ENCODE assay signal across 7 mouse cellular contexts in genomic region chr12:100725458-100725786, GRCm38 (mm10). TPM values are rescaled to one million over a fixed set of nuclear protein-coding genes. Genes with fewer than 3 reads are reported as not detected.
DNase-seq lines count a peak whose midpoint lies in the region; ATAC-seq and TF ChIP-seq lines count a peak whose summit lies in the region.

No protein-coding gene starts in this region.

- H3K4me2 ChIP-seq in lung, postnatal 0 days (replicated peaks; ENCODE audit: low read depth, low read length) = peak overlapping the region; percentile 90
- peak overlapping the region; percentile 82 for H3K4me2 ChIP-seq in forebrain, embryonic 12.5 days
- H3K4me2 ChIP-seq in limb, embryonic 14.5 days (replicated peaks; ENCODE audit: low read depth, low read length, severe bottlenecking) = peak overlapping the region; percentile 58
- H3K4me2 ChIP-seq in stomach, embryonic 15.5 days = peak overlapping the region; percentile 68

- no peaks in the 10 kb centered on the region for H3K36me3 ChIP-seq in lung, postnatal 0 days (ENCODE audit: insufficient read depth, low read length)
- no peaks in the 10 kb centered on the region for H3K36me3 ChIP-seq in forebrain, embryonic 12.5 days (replicated peaks)
- H3K36me3 ChIP-seq in limb, embryonic 14.5 days (ENCODE audit: control insufficient read depth, insufficient read depth, low read length) = no peaks in the 10 kb centered on the region
- no peaks in the 10 kb centered on the region for H3K36me3 ChIP-seq in stomach, embryonic 15.5 days

- no peak for TF ChIP-seq EP300 in lung, postnatal 0 days (IDR thresholded peaks at IDR 0.05)

- no peak for TF ChIP-seq CTCF in lung, postnatal 0 days (IDR thresholded peaks at IDR 0.05)

- no peaks in the 10 kb centered on the region; the same call in 1 of the 2 replicates for H3K4me1 ChIP-seq in lung, postnatal 0 days (ENCODE audit: insufficient read depth, low read depth, low read length)
- peaks cover 17% of the 10 kb centered on the region for H3K4me1 ChIP-seq in forebrain, embryonic 12.5 days
- peaks cover 7% of the 10 kb centered on the region; the same call in 1 of the 2 replicates for H3K4me1 ChIP-seq in limb, embryonic 14.5 days (ENCODE audit: control insufficient read depth, insufficient read depth, low read length)
- no peaks in the 10 kb centered on the region; the same call in 1 of the 2 replicates for H3K4me1 ChIP-seq in stomach, embryonic 15.5 days

- ATAC-seq in lung, postnatal 0 days = no peak
- no peak for ATAC-seq in forebrain, embryonic 12.5 days (ENCODE audit: low FRiP score)
- ATAC-seq in limb, embryonic 14.5 days (ENCODE audit: low FRiP score, low read depth) = no peak
- ATAC-seq in stomach, embryonic 15.5 days (ENCODE audit: insufficient read depth, low FRiP score, low read depth) = no peak

- TF ChIP-seq POLR2A in limb, embryonic 14.5 days (IDR thresholded peaks at IDR 0.05; ENCODE audit: borderline replicate concordance, extremely low read depth, insufficient read depth, insufficient read length) = no peak

- peak overlapping the region; percentile 80 for H3K4me3 ChIP-seq in lung, postnatal 0 days (ENCODE audit: low read depth, low read length)
- H3K4me3 ChIP-seq in forebrain, embryonic 12.5 days (replicated peaks) = peak overlapping the region; percentile 67
- peak overlapping the region; percentile 78 for H3K4me3 ChIP-seq in limb, embryonic 14.5 days (replicated peaks; ENCODE audit: low read length)
- peak overlapping the region; percentile 88 for H3K4me3 ChIP-seq in stomach, embryonic 15.5 days (replicated peaks)

- no peak for DNase-seq in lung, postnatal 0 days (ENCODE audit: low spot score)
- DNase-seq in lung, postnatal 14 days = no peak
- DNase-seq in limb, embryonic 14.5 days (ENCODE audit: low spot score) = no peak
- no peak for DNase-seq in gastrocnemius, postnatal 25 days
- DNase-seq in ovary, postnatal 14 days (ENCODE audit: low spot score) = no peak

- no peaks in the 10 kb centered on the region for H3K9me3 ChIP-seq in lung, postnatal 0 days (ENCODE audit: low read length)
- H3K9me3 ChIP-seq in forebrain, embryonic 12.5 days = no peaks in the 10 kb centered on the region
- H3K9me3 ChIP-seq in limb, embryonic 14.5 days (ENCODE audit: control insufficient read depth, low read length) = no peaks in the 10 kb centered on the region
- H3K9me3 ChIP-seq in stomach, embryonic 15.5 days = no peaks in the 10 kb centered on the region

- 3% methylated on average over 17 of the region's 17 CpGs for WGBS in lung, postnatal 0 days
- WGBS in forebrain, embryonic 12.5 days = 7% methylated on average over 17 of the region's 17 CpGs
- WGBS in limb, embryonic 14.5 days = 5% methylated on average over 17 of the region's 17 CpGs
- WGBS in stomach, embryonic 15.5 days = 7% methylated on average over 17 of the region's 17 CpGs

- H3K9ac ChIP-seq in lung, postnatal 0 days (replicated peaks; ENCODE audit: low read depth) = no peak overlapping the region
- no peak overlapping the region for H3K9ac ChIP-seq in forebrain, embryonic 12.5 days
- no peak overlapping the region for H3K9ac ChIP-seq in limb, embryonic 14.5 days (ENCODE audit: low read depth, low read length, severe bottlenecking)
- no peak overlapping the region for H3K9ac ChIP-seq in stomach, embryonic 15.5 days

- no peaks in the 10 kb centered on the region for H3K27me3 ChIP-seq in lung, postnatal 0 days (replicated peaks; ENCODE audit: insufficient read depth, low read length)
- H3K27me3 ChIP-seq in forebrain, embryonic 12.5 days = no peaks in the 10 kb centered on the region
- no peaks in the 10 kb centered on the region for H3K27me3 ChIP-seq in limb, embryonic 14.5 days (ENCODE audit: control insufficient read depth, insufficient read depth, low read length)
- H3K27me3 ChIP-seq in stomach, embryonic 15.5 days (replicated peaks) = no peaks in the 10 kb centered on the region

- H3K27ac ChIP-seq in lung, postnatal 0 days (ENCODE audit: low read length) = no peak overlapping the region
- no peak overlapping the region for H3K27ac ChIP-seq in forebrain, embryonic 12.5 days
- H3K27ac ChIP-seq in limb, embryonic 14.5 days (replicated peaks; ENCODE audit: low read depth, low read length) = no peak overlapping the region
- H3K27ac ChIP-seq in stomach, embryonic 15.5 days = no peak overlapping the region

RNA-seq across cellular contexts. Expression of gene Rps6ka5, which starts 1.4 kb away (rescaled TPM):
- polyA plus RNA-seq in lung, postnatal 0 days (2015; fragmentation: Nextera tagmentation; extraction: Ambion mirVana) = 2.3 and 2.7 TPM in 2 replicates
- polyA plus RNA-seq in forebrain, embryonic 12.5 days (2016; fragmentation: Nextera tagmentation; extraction: Ambion mirVana) = 6.4 and 6.5 TPM in 2 replicates
- 5.1 and 5.7 TPM in 2 replicates for polyA plus RNA-seq in limb, embryonic 14.5 days (2012; rRNA removed)
- polyA plus RNA-seq in limb, embryonic 14.5 days (2014; fragmentation: Nextera tagmentation; extraction: Ambion mirVana) = 4.4 and 5.5 TPM in 2 replicates
- 3.6 and 4.2 TPM in 2 replicates for polyA plus RNA-seq in stomach, embryonic 15.5 days (2015; fragmentation: Nextera tagmentation; extraction: Ambion mirVana)
- total RNA-seq in gastrocnemius, postnatal 25 days (2021) = 1 to 10 TPM; 9.5 to 9.8 TPM

RNA-seq across cellular contexts. Expression of gene Dglucy, which starts 53.4 kb away (rescaled TPM):
- polyA plus RNA-seq in lung, postnatal 0 days (2015; fragmentation: Nextera tagmentation; extraction: Ambion mirVana) = 2.1 and 3.3 TPM in 2 replicates
- polyA plus RNA-seq in forebrain, embryonic 12.5 days (2016; fragmentation: Nextera tagmentation; extraction: Ambion mirVana) = 1.4 and 2.7 TPM in 2 replicates
- 2.3 and 3.1 TPM in 2 replicates for polyA plus RNA-seq in limb, embryonic 14.5 days (2012; rRNA removed)
- polyA plus RNA-seq in limb, embryonic 14.5 days (2014; fragmentation: Nextera tagmentation; extraction: Ambion mirVana) = 2.0 and 3.1 TPM in 2 replicates
- polyA plus RNA-seq in stomach, embryonic 15.5 days (2015; fragmentation: Nextera tagmentation; extraction: Ambion mirVana) = 4.1 and 5.0 TPM in 2 replicates
- total RNA-seq in gastrocnemius, postnatal 25 days (2021) = 10 to 100 TPM; 11.5 to 12.3 TPM
